Mouse (Mus musculus) lung, postnatal 4 days (tissue): ENCODE results near the gene Slc22a17.

Experiments
- DNase-seq, 2 experiments: peaks; one replicate each; pipeline ENCODE4 v3.0.0; 2021

Slc22a17 gene

GRCm38 (mm10) chr14:54938431-54939219 lies 25.7 kb upstream of the Slc22a17 start:
- no peak for DNase-seq

GRCm38 (mm10) chr14:54937361-54938182 lies 24.6 kb upstream of the Slc22a17 start:
- no peak for DNase-seq

DNA sequence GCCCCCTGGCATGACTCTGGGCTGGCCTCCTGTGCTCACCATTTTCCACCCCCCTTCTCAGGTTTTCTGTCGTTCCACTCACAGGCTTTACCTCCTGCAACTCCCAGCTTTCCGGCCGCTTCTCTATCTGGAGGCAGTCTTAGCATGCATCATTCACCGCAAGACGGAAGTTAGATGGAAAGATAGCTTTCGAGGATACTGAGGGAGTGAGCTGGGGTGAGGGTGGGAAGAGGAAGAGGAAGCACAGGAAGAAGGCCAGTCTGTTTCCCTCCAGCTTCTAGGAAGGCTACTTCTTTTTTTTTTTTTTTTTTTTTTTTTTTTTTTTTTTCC lies 23.9 kb upstream of the Slc22a17 start:
- no peak for DNase-seq

DNA sequence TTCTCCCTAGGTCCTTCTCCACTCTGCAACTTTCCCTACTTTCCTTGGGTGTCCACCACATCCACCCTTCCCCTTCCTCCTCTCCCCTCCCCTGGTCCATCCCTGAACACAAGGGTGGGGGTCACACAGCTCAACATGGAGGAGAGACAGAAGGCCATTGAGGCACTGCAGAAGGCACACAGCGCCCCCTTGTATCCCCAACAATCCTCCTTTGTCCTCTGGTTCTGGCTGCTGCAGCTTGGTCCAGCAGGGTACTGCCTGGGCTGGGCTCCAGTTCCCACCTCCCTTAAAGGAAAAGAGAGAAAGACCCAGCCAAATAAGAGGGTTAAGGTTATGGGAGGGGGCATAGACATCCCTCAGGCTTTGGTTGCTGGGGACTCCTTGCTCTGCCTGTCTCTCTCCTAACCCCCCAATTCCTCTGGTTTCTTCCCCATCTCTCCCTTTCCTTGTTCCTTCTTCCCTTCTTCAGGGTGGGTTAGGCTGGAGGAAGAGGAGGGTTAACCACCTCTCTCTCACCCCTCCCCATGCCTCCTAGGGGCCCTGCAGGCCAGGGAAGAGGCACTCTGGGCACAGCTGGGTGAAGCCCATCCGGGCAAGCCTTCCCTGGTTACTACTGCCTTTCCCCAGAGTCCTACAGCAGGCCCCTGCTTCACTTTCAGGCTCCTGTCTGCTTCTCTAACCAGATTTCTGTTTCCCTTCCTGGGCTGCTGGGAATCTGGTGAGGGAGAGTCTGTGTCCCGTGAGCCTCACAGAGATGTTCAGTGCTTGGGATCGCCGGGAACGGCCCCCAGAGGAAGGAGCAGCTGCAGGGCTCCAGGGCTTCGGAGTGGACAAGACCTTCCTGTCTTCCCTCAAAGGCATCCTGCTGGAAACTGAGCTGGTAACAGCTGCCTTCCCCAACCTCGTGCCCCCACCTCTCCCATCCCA lies 23.2 kb upstream of the Slc22a17 start, which contains the start of gene Cmtm5:
TSS of gene Cmtm5 (plus strand) at position 358 of the 927 bp plus-strand sequence.
- no peak for DNase-seq

DNA sequence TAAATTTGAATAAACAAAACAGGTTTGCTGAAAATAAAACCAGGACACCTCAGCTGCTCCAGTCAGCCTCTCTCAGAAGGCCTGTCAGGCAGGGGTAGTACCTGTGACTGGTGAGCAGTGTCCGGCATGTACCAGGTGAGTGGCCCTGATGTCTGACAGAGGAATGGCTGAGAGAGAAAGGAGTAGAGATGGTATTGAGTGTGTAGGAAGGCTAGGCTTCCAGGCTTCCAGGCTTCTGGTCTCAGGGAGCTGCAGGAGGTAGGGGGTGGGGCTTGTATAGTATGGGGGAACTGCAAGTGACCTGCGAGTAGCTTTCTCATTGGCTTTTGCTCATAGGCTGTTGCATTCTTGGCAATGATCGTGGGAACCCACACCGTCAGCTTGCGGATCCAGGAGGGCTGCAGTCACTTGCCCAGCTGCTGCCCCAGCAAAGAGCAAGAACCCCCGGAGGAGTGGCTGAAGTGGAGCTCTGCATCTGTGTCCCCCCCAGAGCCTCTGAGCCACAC lies 19.8 kb upstream of the Slc22a17 start, which contains the start of gene Il25:
TSS of gene Il25 (plus strand) at position 51 of the 506 bp plus-strand sequence.
- DNase-seq = no peak

GRCm38 (mm10) chr14:54930431-54930830 lies 17.5 kb upstream of the Slc22a17 start:
- peak in 1 of 2 experiments; percentile 27 for DNase-seq

- DNase-seq = no peak
These were observed 16.9 kb upstream of the Slc22a17 start for GRCm38 (mm10) chr14:54929801-54930200.

- DNase-seq = no peak
These were observed 14.4 kb upstream of the Slc22a17 start for GRCm38 (mm10) chr14:54927296-54927695.

DNA sequence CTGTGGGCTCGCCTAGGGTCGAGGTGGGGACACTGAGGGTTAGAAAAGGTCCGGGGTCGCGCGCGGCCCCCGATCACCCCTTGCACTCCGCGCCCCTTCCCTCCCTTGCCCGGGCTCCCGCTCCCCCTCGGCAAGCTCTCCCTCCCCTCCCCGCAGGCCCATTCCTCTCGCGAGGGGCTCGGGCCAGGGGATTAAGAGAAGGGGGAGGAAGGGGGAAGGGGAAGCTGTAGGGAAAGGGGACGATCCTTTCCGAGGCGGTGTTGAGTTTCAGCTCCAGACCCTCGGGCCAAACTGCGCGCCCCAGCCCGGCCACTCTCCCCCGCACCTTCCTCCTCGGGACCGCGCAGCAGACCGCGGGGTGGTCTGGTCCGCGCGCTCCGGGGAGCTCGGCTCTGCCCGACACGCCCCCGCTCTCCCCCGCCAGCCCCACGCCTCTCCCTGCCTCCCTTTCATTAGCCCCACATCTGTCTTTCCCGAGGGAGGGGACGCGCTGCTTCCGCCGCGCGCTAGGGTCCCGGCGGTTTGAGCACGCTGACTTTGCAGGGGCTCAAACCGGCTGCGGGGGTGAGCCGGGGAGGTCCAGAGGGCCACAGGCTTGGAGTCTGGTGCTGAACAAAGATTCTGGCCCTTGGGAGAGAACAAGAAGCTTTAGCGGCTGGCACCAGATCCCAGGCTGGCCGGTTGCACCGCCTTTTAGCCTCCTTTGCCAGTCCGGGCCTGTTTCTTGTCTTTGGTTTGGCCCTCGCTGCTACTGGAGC lies 13.6 kb upstream of the Slc22a17 start:
- DNase-seq = peak; percentile 62 to 83

DNA sequence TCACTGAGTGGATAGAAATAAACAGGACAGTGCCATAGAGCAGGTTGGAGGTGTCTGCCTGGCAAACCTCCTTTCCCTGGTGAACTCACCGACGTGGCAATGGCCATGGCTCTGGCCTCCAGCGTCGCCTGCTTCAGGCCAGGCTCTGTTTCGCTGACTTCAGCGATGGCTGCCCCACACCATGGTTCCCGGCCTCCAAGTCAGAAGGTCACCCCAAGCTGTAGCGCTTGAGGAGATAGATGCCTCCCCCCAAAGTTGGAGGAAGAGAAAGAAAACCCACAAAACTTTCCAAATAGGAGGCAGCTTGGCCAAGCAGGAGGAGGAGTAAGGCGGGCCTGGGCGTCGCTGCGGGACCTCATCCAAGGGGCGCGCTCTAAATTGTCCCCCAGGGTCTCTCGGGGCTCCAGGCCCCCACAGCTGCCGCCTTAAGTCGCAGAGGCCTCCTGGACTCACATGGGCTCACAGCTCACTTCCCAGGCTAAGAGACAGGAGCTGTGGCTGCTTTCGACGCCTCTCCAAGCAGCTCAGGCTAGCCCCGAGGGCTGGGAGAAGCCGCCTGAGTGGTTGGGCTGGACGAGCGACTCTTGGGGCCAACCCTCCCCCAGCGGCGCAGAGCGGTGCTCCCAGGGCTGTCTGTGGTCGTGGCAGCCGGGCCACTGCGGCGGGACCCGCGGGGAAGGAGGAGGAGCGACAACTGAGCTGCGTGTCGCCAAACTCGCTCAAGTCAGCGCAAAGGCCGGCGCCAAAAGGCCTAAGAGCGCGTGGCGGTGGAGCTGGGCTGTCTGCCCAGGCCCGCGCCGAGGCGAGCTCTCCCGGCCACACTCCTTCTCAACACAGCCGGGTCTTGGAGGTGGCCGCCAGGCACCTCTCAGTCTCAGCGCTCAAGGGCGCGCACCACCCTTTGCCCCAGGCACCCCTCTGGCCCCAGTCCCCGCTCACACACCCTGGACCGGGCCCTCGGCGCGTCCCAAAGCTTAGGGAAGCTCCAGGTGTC lies 12.7 kb upstream of the Slc22a17 start, which contains the start of gene Efs:
TSS of gene Efs (minus strand) at position 778 of the 994 bp plus-strand sequence.
- peak; percentile 75 to 87 for DNase-seq

DNA sequence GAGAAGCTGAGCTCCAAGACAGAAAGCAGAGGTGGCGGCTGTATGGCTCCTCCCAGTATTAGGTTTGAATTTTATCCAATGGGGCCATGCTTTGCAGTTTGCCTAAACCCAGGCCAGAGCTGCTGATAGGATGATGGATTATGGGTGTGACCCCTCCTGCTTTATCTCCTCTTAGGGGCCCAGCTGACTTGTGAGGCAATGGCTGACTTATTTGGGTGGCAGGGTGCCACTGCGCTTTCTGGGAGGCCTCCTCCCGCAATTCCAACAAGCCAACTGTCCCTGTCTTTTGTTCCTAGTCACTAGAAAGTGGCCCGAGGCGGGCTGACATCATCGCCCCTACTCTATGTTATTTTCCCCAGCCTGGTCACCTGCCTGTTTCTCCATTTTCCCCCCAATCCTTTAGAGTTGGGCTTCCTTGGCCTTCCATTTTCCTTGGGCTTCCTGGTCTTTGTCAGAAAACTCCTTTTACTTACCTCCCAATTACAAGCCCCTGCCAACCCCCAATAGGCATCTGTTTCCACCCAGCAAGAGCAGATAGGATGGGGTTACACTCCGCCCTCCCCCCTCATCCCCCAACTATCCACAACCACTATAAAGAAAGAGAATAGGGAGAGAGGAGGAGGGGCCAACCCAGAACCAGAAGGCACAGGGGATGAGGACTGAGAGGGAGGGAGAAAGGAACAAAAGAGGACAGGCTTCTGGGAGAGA lies 11.9 kb upstream of the Slc22a17 start:
- DNase-seq = peak; percentile 47 to 68

DNA sequence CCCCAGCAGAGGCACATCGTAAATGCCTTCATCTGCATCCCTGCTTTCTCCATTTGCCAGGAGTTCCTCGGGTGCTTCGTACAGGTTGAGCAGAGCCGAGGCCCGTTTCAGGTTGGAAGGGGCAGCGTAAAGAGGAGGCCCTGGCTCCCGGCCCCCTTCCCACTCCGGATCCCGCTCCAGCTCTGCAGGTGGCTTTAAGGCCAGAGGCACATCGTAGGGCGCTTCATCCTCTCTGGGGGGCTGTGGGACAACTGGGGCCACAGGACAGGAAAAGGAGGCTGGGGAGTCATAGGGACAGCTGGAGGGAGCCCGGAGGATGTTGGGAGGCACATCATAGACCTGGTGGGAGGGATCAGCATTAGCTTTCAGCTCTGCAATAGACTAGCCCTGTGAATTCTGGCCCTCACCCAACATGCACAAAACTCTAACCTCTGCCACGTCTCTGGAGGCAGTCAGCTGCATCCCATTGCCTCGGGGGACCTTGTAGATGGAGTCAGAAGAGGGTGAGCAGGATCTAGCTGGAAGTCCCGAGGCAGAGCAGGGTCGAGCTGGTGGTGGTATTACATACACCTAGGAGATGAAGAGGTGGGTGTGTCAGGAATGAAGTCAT lies 7.2 kb upstream of the Slc22a17 start:
- DNase-seq = no peak

DNA sequence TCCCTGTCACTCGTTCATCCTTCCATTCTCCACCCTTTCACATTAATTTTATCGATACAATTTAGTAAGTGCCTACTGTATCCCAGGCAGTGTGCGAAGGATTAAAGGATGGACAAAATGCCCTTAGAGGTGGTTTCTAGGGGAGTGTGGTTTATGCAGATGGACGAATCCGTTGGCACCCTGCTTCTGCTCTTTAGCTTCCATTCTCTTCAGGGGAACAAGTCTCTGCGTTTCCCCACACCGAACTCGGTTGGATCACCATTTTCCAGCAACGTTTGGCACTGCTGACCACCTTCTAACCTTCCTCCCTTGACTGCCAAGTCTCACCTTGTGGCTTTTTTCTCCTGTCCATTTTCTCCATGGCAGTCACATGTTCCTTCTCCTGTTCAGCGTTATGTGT lies 411 bp upstream of the Slc22a17 start:
- DNase-seq = peak in 1 of 2 experiments; percentile 6

DNA sequence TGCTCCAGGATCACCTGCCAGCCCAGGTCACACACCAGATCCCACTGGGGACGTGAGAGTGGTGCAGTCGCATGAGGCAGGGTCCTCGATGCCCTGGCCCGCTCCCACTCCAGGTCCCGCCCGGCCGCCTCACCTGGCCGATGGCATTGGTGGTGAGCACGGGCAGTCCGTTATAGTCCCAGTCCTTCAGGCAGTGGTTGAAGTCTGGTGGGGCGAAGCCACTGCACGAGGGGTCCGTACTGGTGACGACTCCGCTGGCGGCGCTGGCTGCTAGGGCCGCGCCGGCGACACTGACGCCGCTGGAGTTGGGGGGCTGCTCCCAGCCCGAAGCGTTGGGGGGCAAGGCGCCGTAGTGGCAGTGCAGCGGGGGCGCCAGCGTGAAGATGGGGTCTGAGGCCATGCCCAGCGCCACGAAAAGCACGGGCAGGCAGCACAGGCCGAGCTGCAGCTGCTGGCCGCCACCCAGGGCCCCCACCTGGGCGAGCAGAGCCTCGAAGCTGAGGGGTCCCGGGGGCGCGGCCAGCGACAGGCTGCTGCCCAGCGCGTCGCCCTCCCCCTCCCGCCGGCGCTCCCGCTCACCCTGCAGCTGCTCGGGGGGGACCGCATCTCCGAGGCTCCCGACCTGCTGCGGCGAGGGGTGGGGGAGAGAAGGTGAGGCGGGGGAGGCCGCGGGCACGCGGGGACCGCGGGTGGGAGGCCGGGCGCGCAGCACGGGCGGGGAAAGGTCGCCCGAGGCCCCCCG lies 652 bp downstream of the Slc22a17 start:
- DNase-seq = no peak

DNA sequence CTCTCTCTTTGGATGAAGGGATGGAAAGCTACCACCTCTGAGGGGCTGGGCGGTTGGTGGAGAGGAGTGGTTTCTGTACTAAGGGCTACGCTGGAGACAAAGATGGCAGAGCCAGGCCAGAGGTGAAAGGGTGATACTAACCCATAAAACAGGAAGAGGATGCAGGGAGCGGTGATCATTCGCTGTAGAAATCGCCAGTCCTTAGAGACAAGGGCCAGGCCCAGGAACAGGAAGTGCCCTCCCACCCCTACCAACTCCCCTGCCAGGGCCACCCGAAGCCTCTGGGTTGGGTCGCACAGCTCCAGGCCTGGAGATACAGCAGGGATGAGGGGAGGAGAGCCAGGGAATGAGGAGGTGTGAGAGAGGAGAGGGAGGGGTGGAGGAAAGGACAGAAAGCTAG lies 4.2 kb downstream of the Slc22a17 start:
- peak in 1 of 2 experiments; percentile 24 for DNase-seq

DNA sequence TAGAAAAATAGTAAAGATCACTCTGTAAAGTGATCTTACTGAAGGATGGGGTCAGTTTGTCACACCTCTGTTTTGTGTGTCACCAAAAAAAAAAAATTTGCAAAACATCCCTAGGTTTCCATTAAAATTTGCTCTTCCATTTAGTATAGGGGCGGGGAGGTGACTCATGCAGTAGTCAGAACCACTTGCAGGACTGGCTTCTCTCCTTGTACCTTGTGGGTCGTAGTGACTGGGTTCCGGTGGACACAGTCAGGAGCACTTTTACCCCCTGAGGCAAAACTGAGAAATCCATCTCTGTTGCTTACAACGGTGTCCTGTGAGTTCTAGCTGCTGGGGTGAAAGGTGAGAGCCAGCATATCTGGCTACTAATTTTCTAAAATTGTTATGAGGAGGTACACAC lies 9.3 kb downstream of the Slc22a17 start:
- DNase-seq = no peak

- peak in 1 of 2 experiments; percentile 76 for DNase-seq
These were observed 12.5 kb downstream of the Slc22a17 start for GRCm38 (mm10) chr14:54900383-54900782.

- DNase-seq = no peak
These were observed 15.5 kb downstream of the Slc22a17 start for GRCm38 (mm10) chr14:54897445-54897844.
